ENCODE assay signal across 10 mouse cellular contexts in genomic region chr14:20392326-20392725, GRCm38 (mm10). TPM values are rescaled to one million over a fixed set of nuclear protein-coding genes. Genes with fewer than 3 reads are reported as not detected.
A peak's percentile ranks its signal among the peaks of the same experiment; 100 is the strongest.
DNase-seq lines count a peak whose midpoint lies in the region; ATAC-seq and TF ChIP-seq lines count a peak whose summit lies in the region.
"Had no signal": no experiment of that assay in that cellular context is flagged by ENCODE, and none has a peak within 500 bp of the region (broad histone marks: within the 10 kb centered on the region; RNA-seq: fewer than 3 reads in every experiment).

No protein-coding gene starts in this region.

- no peak for TF ChIP-seq EP300 in liver, postnatal 0 days (IDR thresholded peaks at IDR 0.05; ENCODE audit: low read depth)

- H3K9me3 ChIP-seq in forebrain, embryonic 10.5 days: no peaks in the 10 kb centered on the region
- no peaks in the 10 kb centered on the region for H3K9me3 ChIP-seq in forebrain, postnatal 0 days (ENCODE audit: low read length)
- no peaks in the 10 kb centered on the region for H3K9me3 ChIP-seq in lung, embryonic 14.5 days (ENCODE audit: low read depth, low read length)
- no peaks in the 10 kb centered on the region for H3K9me3 ChIP-seq in embryonic facial prominence, embryonic 13.5 days
- no peaks in the 10 kb centered on the region for H3K9me3 ChIP-seq in liver, postnatal 0 days (ENCODE audit: low read length)
- H3K9me3 ChIP-seq in forebrain, embryonic 11.5 days (ENCODE audit: control insufficient read depth, low read length): no peaks in the 10 kb centered on the region
- H3K9me3 ChIP-seq: forebrain, embryonic 13.5 days had no signal

- H3K4me2 ChIP-seq in forebrain, postnatal 0 days (ENCODE audit: low read depth): no peak overlapping the region
- peak overlapping the region; percentile 75 for H3K4me2 ChIP-seq in lung, embryonic 14.5 days
- H3K4me2 ChIP-seq in embryonic facial prominence, embryonic 13.5 days: peak overlapping the region; percentile 59
- peak overlapping the region; percentile 73 for H3K4me2 ChIP-seq in liver, postnatal 0 days (ENCODE audit: low read depth, low read length)
- H3K4me2 ChIP-seq in forebrain, embryonic 11.5 days (ENCODE audit: low read depth, low read length, severe bottlenecking): no peak overlapping the region; the same call in 1 of the 2 replicates

- ATAC-seq in forebrain, postnatal 0 days: no peak
- ATAC-seq in lung, embryonic 14.5 days (ENCODE audit: insufficient read depth): no peak
- ATAC-seq in embryonic facial prominence, embryonic 13.5 days (ENCODE audit: insufficient number of reproducible peaks, insufficient read depth, low FRiP score, low TSS enrichment, low read depth): no peak
- ATAC-seq in liver, postnatal 0 days: no peak
- ATAC-seq in forebrain, embryonic 11.5 days (replicated peaks; ENCODE audit: low FRiP score): no peak

- no peak for TF ChIP-seq CTCF in forebrain, postnatal 0 days (IDR thresholded peaks at IDR 0.05; ENCODE audit: low read depth)
- TF ChIP-seq CTCF in lung, embryonic 14.5 days (IDR thresholded peaks at IDR 0.05; ENCODE audit: low read depth): no peak
- no peak for TF ChIP-seq CTCF in liver, postnatal 0 days (IDR thresholded peaks at IDR 0.05; ENCODE audit: low read depth)

- H3K27me3 ChIP-seq in forebrain, embryonic 10.5 days (ENCODE audit: poor library complexity, severe bottlenecking): no peaks in the 10 kb centered on the region
- no peaks in the 10 kb centered on the region for H3K27me3 ChIP-seq in forebrain, postnatal 0 days (ENCODE audit: insufficient read depth, low read length)
- no peaks in the 10 kb centered on the region for H3K27me3 ChIP-seq in lung, embryonic 14.5 days (ENCODE audit: insufficient read depth, low read length)
- no peaks in the 10 kb centered on the region for H3K27me3 ChIP-seq in embryonic facial prominence, embryonic 13.5 days
- H3K27me3 ChIP-seq in liver, postnatal 0 days (ENCODE audit: insufficient read depth, low read length): no peaks in the 10 kb centered on the region
- H3K27me3 ChIP-seq in forebrain, embryonic 11.5 days (ENCODE audit: control insufficient read depth, insufficient read depth, low read length): no peaks in the 10 kb centered on the region
- H3K27me3 ChIP-seq: forebrain, embryonic 13.5 days had no signal

- no peak overlapping the region for H3K9ac ChIP-seq in forebrain, postnatal 0 days
- H3K9ac ChIP-seq in lung, embryonic 14.5 days: no peak overlapping the region
- no peak overlapping the region for H3K9ac ChIP-seq in embryonic facial prominence, embryonic 13.5 days
- no peak overlapping the region for H3K9ac ChIP-seq in liver, postnatal 0 days (replicated peaks)
- no peak overlapping the region for H3K9ac ChIP-seq in forebrain, embryonic 11.5 days (ENCODE audit: low read length)

- 86% methylated on average over 4 of the region's 4 CpGs for WGBS in forebrain, embryonic 10.5 days
- WGBS in forebrain, postnatal 0 days: 91% methylated on average over 3 of the region's 4 CpGs
- WGBS in lung, embryonic 14.5 days: 85% methylated on average over 3 of the region's 4 CpGs
- 81% methylated on average over 4 of the region's 4 CpGs for WGBS in embryonic facial prominence, embryonic 13.5 days
- 61% methylated on average over 3 of the region's 4 CpGs for WGBS in liver, postnatal 0 days (ENCODE audit: insufficient replicate concordance)
- 87% methylated on average over 3 of the region's 4 CpGs for WGBS in forebrain, embryonic 11.5 days

- no peak overlapping the region for H3K27ac ChIP-seq in forebrain, embryonic 10.5 days
- no peak overlapping the region for H3K27ac ChIP-seq in forebrain, postnatal 0 days (ENCODE audit: low read depth, low read length)
- no peak overlapping the region for H3K27ac ChIP-seq in lung, embryonic 14.5 days (ENCODE audit: low read depth)
- H3K27ac ChIP-seq in embryonic facial prominence, embryonic 13.5 days: no peak overlapping the region
- H3K27ac ChIP-seq in liver, postnatal 0 days (ENCODE audit: low read depth): no peak overlapping the region
- H3K27ac ChIP-seq in forebrain, embryonic 11.5 days (ENCODE audit: low read depth, low read length): no peak overlapping the region

- peak overlapping the region; percentile 18; the same call in 1 of the 2 replicates for H3K4me3 ChIP-seq in forebrain, embryonic 10.5 days
- H3K4me3 ChIP-seq in forebrain, postnatal 0 days (ENCODE audit: low read depth, low read length): no peak overlapping the region
- H3K4me3 ChIP-seq in lung, embryonic 14.5 days (ENCODE audit: low read depth, low read length): no peak overlapping the region
- no peak overlapping the region for H3K4me3 ChIP-seq in embryonic facial prominence, embryonic 13.5 days
- H3K4me3 ChIP-seq in liver, postnatal 0 days (ENCODE audit: low read depth, low read length): 0 out of 2 replicates have a peak overlapping the region, but pooled peaks have one; percentile 81
- H3K4me3 ChIP-seq in forebrain, embryonic 11.5 days (ENCODE audit: low read depth, low read length): no peak overlapping the region

- H3K4me1 ChIP-seq in forebrain, embryonic 10.5 days: peaks cover 33% of the 10 kb centered on the region
- peaks cover 7% of the 10 kb centered on the region; the same call in 1 of the 2 replicates for H3K4me1 ChIP-seq in forebrain, postnatal 0 days (ENCODE audit: insufficient read depth)
- H3K4me1 ChIP-seq in lung, embryonic 14.5 days (ENCODE audit: insufficient read depth): peaks cover 6% of the 10 kb centered on the region
- peaks cover 17% of the 10 kb centered on the region for H3K4me1 ChIP-seq in embryonic facial prominence, embryonic 13.5 days
- H3K4me1 ChIP-seq in liver, postnatal 0 days (ENCODE audit: insufficient read depth): peaks cover 21% of the 10 kb centered on the region
- H3K4me1 ChIP-seq in forebrain, embryonic 11.5 days (replicated peaks; ENCODE audit: control insufficient read depth, insufficient read depth, low read length): peaks cover 9% of the 10 kb centered on the region

- no peak for DNase-seq in forebrain, embryonic 10.5 days (ENCODE audit: extremely low spot score, low spot score)
- no peak for DNase-seq in forebrain, postnatal 0 days
- no peak for DNase-seq in lung, embryonic 14.5 days
- DNase-seq in lung, postnatal 36 days: no peak
- no peak for DNase-seq in liver, postnatal 0 days
- DNase-seq in urinary bladder, postnatal 25 days (ENCODE audit: low spot score): no peak
- no peak for DNase-seq in forebrain, embryonic 11.5 days (ENCODE audit: low spot score)
- DNase-seq: kidney, adult 2 months had no signal

- H3K36me3 ChIP-seq in forebrain, embryonic 10.5 days (replicated peaks): peaks cover 28% of the 10 kb centered on the region
- H3K36me3 ChIP-seq in forebrain, postnatal 0 days (ENCODE audit: insufficient read depth): peaks cover 11% of the 10 kb centered on the region
- peaks cover 25% of the 10 kb centered on the region for H3K36me3 ChIP-seq in lung, embryonic 14.5 days (ENCODE audit: insufficient read depth)
- peaks cover 22% of the 10 kb centered on the region for H3K36me3 ChIP-seq in embryonic facial prominence, embryonic 13.5 days
- H3K36me3 ChIP-seq in liver, postnatal 0 days (replicated peaks; ENCODE audit: insufficient read depth, low read length): peaks cover 16% of the 10 kb centered on the region; the same call in 1 of the 2 replicates
- no peaks in the 10 kb centered on the region; the same call in 1 of the 2 replicates for H3K36me3 ChIP-seq in forebrain, embryonic 11.5 days (ENCODE audit: control insufficient read depth, insufficient read depth, low read length)

RNA-seq across cellular contexts. Expression of gene Mrps16, which starts 1.1 kb away (rescaled TPM):
- polyA plus RNA-seq in forebrain, embryonic 10.5 days (2016; fragmentation: Nextera tagmentation; extraction: Ambion mirVana): 78.0 and 78.5 TPM in 2 replicates
- 26.2 and 34.7 TPM in 2 replicates for total RNA-seq in forebrain, postnatal 0 days (2014; rRNA removed)
- 59.9 and 79.1 TPM in 2 replicates for polyA plus RNA-seq in forebrain, postnatal 0 days (2015; fragmentation: Nextera tagmentation; extraction: Ambion mirVana)
- 93.5 and 96.8 TPM in 2 replicates for polyA plus RNA-seq in lung, embryonic 14.5 days (2014; fragmentation: Nextera tagmentation; extraction: Ambion mirVana)
- 87.1 and 94.8 TPM in 2 replicates for polyA plus RNA-seq in embryonic facial prominence, embryonic 13.5 days (2015; fragmentation: Nextera tagmentation; extraction: Ambion mirVana)
- polyA plus RNA-seq in liver, postnatal 0 days (2015; fragmentation: Nextera tagmentation; extraction: Ambion mirVana): 47.3 and 49.9 TPM in 2 replicates
- polyA plus RNA-seq in forebrain, embryonic 11.5 days (2014; fragmentation: Nextera tagmentation; extraction: Ambion mirVana): 69.7 and 75.5 TPM in 2 replicates

RNA-seq across cellular contexts. Expression of gene Dnajc9, which starts 3.6 kb away (rescaled TPM):
- polyA plus RNA-seq in forebrain, embryonic 10.5 days (2016; fragmentation: Nextera tagmentation; extraction: Ambion mirVana): 374 and 381 TPM in 2 replicates
- 69.2 and 74.1 TPM in 2 replicates for total RNA-seq in forebrain, postnatal 0 days (2014; rRNA removed)
- polyA plus RNA-seq in forebrain, postnatal 0 days (2015; fragmentation: Nextera tagmentation; extraction: Ambion mirVana): 112 and 115 TPM in 2 replicates
- polyA plus RNA-seq in lung, embryonic 14.5 days (2014; fragmentation: Nextera tagmentation; extraction: Ambion mirVana): 165 and 183 TPM in 2 replicates
- polyA plus RNA-seq in embryonic facial prominence, embryonic 13.5 days (2015; fragmentation: Nextera tagmentation; extraction: Ambion mirVana): 239 and 265 TPM in 2 replicates
- polyA plus RNA-seq in liver, postnatal 0 days (2015; fragmentation: Nextera tagmentation; extraction: Ambion mirVana): 54.9 and 56.4 TPM in 2 replicates
- 317 and 327 TPM in 2 replicates for polyA plus RNA-seq in forebrain, embryonic 11.5 days (2014; fragmentation: Nextera tagmentation; extraction: Ambion mirVana)

RNA-seq across cellular contexts. Expression of gene Fam149b, which starts 44.4 kb away (rescaled TPM):
- polyA plus RNA-seq in forebrain, embryonic 10.5 days (2016; fragmentation: Nextera tagmentation; extraction: Ambion mirVana): 45.7 and 48.3 TPM in 2 replicates
- total RNA-seq in forebrain, postnatal 0 days (2014; rRNA removed): 47.8 and 61.4 TPM in 2 replicates
- polyA plus RNA-seq in forebrain, postnatal 0 days (2015; fragmentation: Nextera tagmentation; extraction: Ambion mirVana): 18.8 and 26.6 TPM in 2 replicates
- 42.8 and 44.4 TPM in 2 replicates for polyA plus RNA-seq in lung, embryonic 14.5 days (2014; fragmentation: Nextera tagmentation; extraction: Ambion mirVana)
- 40.8 and 42.0 TPM in 2 replicates for polyA plus RNA-seq in embryonic facial prominence, embryonic 13.5 days (2015; fragmentation: Nextera tagmentation; extraction: Ambion mirVana)
- 5.4 and 5.7 TPM in 2 replicates for polyA plus RNA-seq in liver, postnatal 0 days (2015; fragmentation: Nextera tagmentation; extraction: Ambion mirVana)
- 59.5 and 60.8 TPM in 2 replicates for polyA plus RNA-seq in forebrain, embryonic 11.5 days (2014; fragmentation: Nextera tagmentation; extraction: Ambion mirVana)

RNA-seq across cellular contexts. Expression of gene Ecd, which starts 44.4 kb away (rescaled TPM):
- polyA plus RNA-seq in forebrain, embryonic 10.5 days (2016; fragmentation: Nextera tagmentation; extraction: Ambion mirVana): 79.2 and 81.1 TPM in 2 replicates
- total RNA-seq in forebrain, postnatal 0 days (2014; rRNA removed): 37.7 and 46.8 TPM in 2 replicates
- polyA plus RNA-seq in forebrain, postnatal 0 days (2015; fragmentation: Nextera tagmentation; extraction: Ambion mirVana): 36.4 and 44.0 TPM in 2 replicates
- polyA plus RNA-seq in lung, embryonic 14.5 days (2014; fragmentation: Nextera tagmentation; extraction: Ambion mirVana): 56.8 and 60.6 TPM in 2 replicates
- 56.3 and 57.5 TPM in 2 replicates for polyA plus RNA-seq in embryonic facial prominence, embryonic 13.5 days (2015; fragmentation: Nextera tagmentation; extraction: Ambion mirVana)
- polyA plus RNA-seq in liver, postnatal 0 days (2015; fragmentation: Nextera tagmentation; extraction: Ambion mirVana): 19.8 and 23.0 TPM in 2 replicates
- polyA plus RNA-seq in forebrain, embryonic 11.5 days (2014; fragmentation: Nextera tagmentation; extraction: Ambion mirVana): 77.9 and 78.5 TPM in 2 replicates

RNA-seq across cellular contexts. Expression of gene Cfap70, which starts 59.7 kb away (rescaled TPM):
- 0.55 and 1.3 TPM in 2 replicates for polyA plus RNA-seq in forebrain, embryonic 10.5 days (2016; fragmentation: Nextera tagmentation; extraction: Ambion mirVana)
- total RNA-seq in forebrain, postnatal 0 days (2014; rRNA removed): 1.5 and 2.1 TPM in 2 replicates
- 0.88 and 1.4 TPM in 2 replicates for polyA plus RNA-seq in forebrain, postnatal 0 days (2015; fragmentation: Nextera tagmentation; extraction: Ambion mirVana)
- 0.12 and 0.82 TPM in 2 replicates for polyA plus RNA-seq in lung, embryonic 14.5 days (2014; fragmentation: Nextera tagmentation; extraction: Ambion mirVana)
- 0.34 and 0.59 TPM in 2 replicates for polyA plus RNA-seq in embryonic facial prominence, embryonic 13.5 days (2015; fragmentation: Nextera tagmentation; extraction: Ambion mirVana)
- 0.11 TPM in 1 of 2 replicates, not detected in the other for polyA plus RNA-seq in liver, postnatal 0 days (2015; fragmentation: Nextera tagmentation; extraction: Ambion mirVana)
- polyA plus RNA-seq in forebrain, embryonic 11.5 days (2014; fragmentation: Nextera tagmentation; extraction: Ambion mirVana): 0.24 and 0.64 TPM in 2 replicates

Comparison
In these comparisons a context has a peak if more than half of its experiments do, and no peak if none do; other contexts are left out.
1. H3K4me3 ChIP-seq: peak in forebrain, embryonic 10.5 days (single experiment) and liver, postnatal 0 days (single experiment); none in forebrain, postnatal 0 days (single experiment), lung, embryonic 14.5 days (single experiment), embryonic facial prominence, embryonic 13.5 days (single experiment) and forebrain, embryonic 11.5 days (single experiment).
2. H3K4me2 ChIP-seq: peak in lung, embryonic 14.5 days (single experiment), embryonic facial prominence, embryonic 13.5 days (single experiment) and liver, postnatal 0 days (single experiment); none in forebrain, postnatal 0 days (single experiment) and forebrain, embryonic 11.5 days (single experiment).